Mouse (Mus musculus): Measurements from ENCODE around the gene Slc25a17. TPM values are rescaled to one million over a fixed set of nuclear protein-coding genes. Genes with fewer than 3 reads are reported as not detected.

Gene Slc25a17
- polyA plus RNA-seq, 1 experiment from 2014 or later = 111 TPM

DNA sequence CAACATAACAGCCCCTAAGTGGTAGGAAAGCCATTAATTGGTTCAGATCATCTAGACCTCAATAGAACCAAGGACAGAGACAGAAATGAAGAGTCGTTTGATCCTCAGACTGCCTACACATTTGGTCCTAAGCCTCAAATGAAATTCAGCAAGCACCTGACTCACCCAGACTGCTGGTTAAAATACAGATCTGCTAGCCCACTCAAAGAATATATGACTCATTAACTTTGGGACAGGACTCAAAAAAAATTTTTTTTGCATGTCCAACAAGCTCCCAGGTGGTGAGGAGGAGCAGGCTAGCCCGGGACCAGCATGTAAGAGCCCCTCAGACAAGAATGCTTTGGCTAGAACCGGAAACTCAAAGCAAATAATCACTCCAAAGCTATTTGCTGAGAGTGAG, 40.5 kb downstream of the Slc25a17 start:
- WGBS = 93% methylated on average over 3 of the region's 3 CpGs
- no peak for DNase-seq (ENCODE audit: low spot score)

DNA sequence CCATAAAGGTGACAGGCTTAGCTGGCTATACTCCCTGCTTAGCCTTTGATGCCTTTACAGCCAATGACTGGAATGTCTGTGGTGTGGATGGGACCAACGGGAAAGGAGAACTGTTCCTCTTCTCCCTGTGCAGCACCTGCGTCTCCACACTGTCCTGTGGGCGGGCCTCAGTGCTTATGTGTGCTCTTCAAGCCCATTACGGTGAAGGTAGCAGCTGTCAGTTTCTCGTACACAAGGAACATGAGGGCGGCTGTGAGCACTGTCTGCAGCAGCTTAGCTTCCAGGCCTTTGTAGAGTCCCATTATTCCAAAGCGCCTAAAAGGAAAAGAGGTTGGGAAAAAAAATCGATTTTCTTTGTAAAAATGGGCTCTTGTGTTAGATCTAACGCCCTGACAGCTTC, 41.1 kb downstream of the Slc25a17 start:
- H3K27me3 ChIP-seq (ENCODE audit: control insufficient read depth, insufficient read depth, low read length) = no peaks in the 10 kb centered on the region
- no peaks in the 10 kb centered on the region for H3K9me3 ChIP-seq (ENCODE audit: control insufficient read depth, low read length)
- no peak overlapping the region for H3K27ac ChIP-seq (ENCODE audit: low read depth, low read length)
- H3K9ac ChIP-seq (ENCODE audit: low read depth, low read length) = no peak overlapping the region
- H3K4me1 ChIP-seq (replicated peaks; ENCODE audit: control insufficient read depth, insufficient read depth, low read length) = no peaks in the 10 kb centered on the region
- no peak overlapping the region for H3K4me2 ChIP-seq (replicated peaks; ENCODE audit: low read depth, low read length)
- H3K4me3 ChIP-seq (ENCODE audit: low read depth, low read length) = no peak overlapping the region
- 95% methylated on average over 9 of the region's 9 CpGs for WGBS
- DNase-seq (ENCODE audit: low spot score) = no peak
- peaks cover 7% of the 10 kb centered on the region; the same call in 1 of the 2 replicates for H3K36me3 ChIP-seq (ENCODE audit: control insufficient read depth, insufficient read depth, low read length)
- ATAC-seq (ENCODE audit: low FRiP score) = no peak

More for the DNA sequence above, 40.5 kb downstream of the Slc25a17 start:
- no peak for ATAC-seq (ENCODE audit: low FRiP score)
- no peak overlapping the region for H3K9ac ChIP-seq (ENCODE audit: low read depth, low read length)
- H3K4me3 ChIP-seq (ENCODE audit: low read depth, low read length) = no peak overlapping the region
- H3K27me3 ChIP-seq (ENCODE audit: control insufficient read depth, insufficient read depth, low read length) = no peaks in the 10 kb centered on the region
- no peak overlapping the region for H3K4me2 ChIP-seq (replicated peaks; ENCODE audit: low read depth, low read length)
- H3K9me3 ChIP-seq (ENCODE audit: control insufficient read depth, low read length) = no peaks in the 10 kb centered on the region
- H3K27ac ChIP-seq (ENCODE audit: low read depth, low read length) = no peak overlapping the region
- H3K36me3 ChIP-seq (ENCODE audit: control insufficient read depth, insufficient read depth, low read length) = peaks cover 7% of the 10 kb centered on the region; the same call in 1 of the 2 replicates
- H3K4me1 ChIP-seq (replicated peaks; ENCODE audit: control insufficient read depth, insufficient read depth, low read length) = no peaks in the 10 kb centered on the region

GRCm38 (mm10) chr15:81313928-81314327, 46.7 kb downstream of the Slc25a17 start:
- no peaks in the 10 kb centered on the region for H3K4me1 ChIP-seq (replicated peaks; ENCODE audit: control insufficient read depth, insufficient read depth, low read length)
- H3K4me3 ChIP-seq (ENCODE audit: low read depth, low read length) = no peak overlapping the region
- H3K9ac ChIP-seq (ENCODE audit: low read depth, low read length) = no peak overlapping the region
- H3K9me3 ChIP-seq (ENCODE audit: control insufficient read depth, low read length) = no peaks in the 10 kb centered on the region
- ATAC-seq (ENCODE audit: low FRiP score) (no peak), DNase-seq (ENCODE audit: low spot score) (no peak)
- H3K4me2 ChIP-seq (replicated peaks; ENCODE audit: low read depth, low read length) = no peak overlapping the region
- peaks cover 3% of the 10 kb centered on the region; the same call in 1 of the 2 replicates for H3K36me3 ChIP-seq (ENCODE audit: control insufficient read depth, insufficient read depth, low read length)
- H3K27ac ChIP-seq (ENCODE audit: low read depth, low read length) = no peak overlapping the region
- WGBS = 92% methylated on average over 3 of the region's 3 CpGs
- H3K27me3 ChIP-seq (ENCODE audit: control insufficient read depth, insufficient read depth, low read length) = no peaks in the 10 kb centered on the region

GRCm38 (mm10) chr15:81311026-81311425, 49.6 kb downstream of the Slc25a17 start:
- Histone ChIP-seq H3K27me3 (ENCODE audit: control insufficient read depth, insufficient read depth, low read length) (no peaks in the 10 kb centered on the region), H3K4me2 (replicated peaks; ENCODE audit: low read depth, low read length) (no peak overlapping the region), H3K27ac (ENCODE audit: low read depth, low read length) (no peak overlapping the region), H3K9me3 (ENCODE audit: control insufficient read depth, low read length) (no peaks in the 10 kb centered on the region), H3K9ac (ENCODE audit: low read depth, low read length) (no peak overlapping the region), H3K36me3 (ENCODE audit: control insufficient read depth, insufficient read depth, low read length) (no peaks in the 10 kb centered on the region), H3K4me3 (ENCODE audit: low read depth, low read length) (no peak overlapping the region), H3K4me1 (replicated peaks; ENCODE audit: control insufficient read depth, insufficient read depth, low read length) (no peaks in the 10 kb centered on the region)
- WGBS = 81% methylated on average over 6 of the region's 6 CpGs
- no peak for ATAC-seq (ENCODE audit: low FRiP score)
- no peak for DNase-seq (ENCODE audit: low spot score)

- no peak overlapping the region for H3K4me3 ChIP-seq (ENCODE audit: low read depth, low read length)
- no peaks in the 10 kb centered on the region for H3K9me3 ChIP-seq (ENCODE audit: control insufficient read depth, low read length)
- WGBS = 91% methylated on average over 9 of the region's 9 CpGs
- H3K4me2 ChIP-seq (replicated peaks; ENCODE audit: low read depth, low read length) = no peak overlapping the region
- no peaks in the 10 kb centered on the region for H3K27me3 ChIP-seq (ENCODE audit: control insufficient read depth, insufficient read depth, low read length)
- no peak for ATAC-seq (ENCODE audit: low FRiP score)
- H3K4me1 ChIP-seq (replicated peaks; ENCODE audit: control insufficient read depth, insufficient read depth, low read length) = no peaks in the 10 kb centered on the region
- H3K27ac ChIP-seq (ENCODE audit: low read depth, low read length) = no peak overlapping the region
- H3K36me3 ChIP-seq (ENCODE audit: control insufficient read depth, insufficient read depth, low read length) = no peaks in the 10 kb centered on the region
- no peak overlapping the region for H3K9ac ChIP-seq (ENCODE audit: low read depth, low read length)
- DNase-seq (ENCODE audit: low spot score) = no peak
Measured at GRCm38 (mm10) chr15:81310353-81310752, 50.3 kb downstream of the Slc25a17 start.

DNA sequence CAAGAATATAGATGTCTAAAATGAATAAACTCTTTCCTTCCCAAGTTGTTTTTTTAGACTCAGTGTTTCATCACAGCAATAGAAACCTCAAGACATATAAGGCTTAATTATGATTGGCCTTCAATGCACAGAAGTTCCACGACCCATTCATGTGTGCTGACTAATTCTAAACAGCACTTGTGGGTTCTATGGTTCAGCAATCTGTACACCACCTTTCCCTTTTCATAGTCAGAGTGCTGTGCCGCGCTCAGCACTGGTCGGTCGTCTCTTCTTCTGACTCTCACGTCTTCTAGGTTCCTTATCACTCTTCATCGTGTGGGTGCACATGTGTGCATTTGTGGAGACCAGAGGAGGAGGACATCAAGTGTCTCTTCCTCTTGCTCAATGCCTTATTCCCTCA, 52.6 kb downstream of the Slc25a17 start:
- H3K9ac ChIP-seq (ENCODE audit: low read depth, low read length) = no peak overlapping the region
- WGBS = 94% methylated on average over 7 of the region's 7 CpGs

DNA sequence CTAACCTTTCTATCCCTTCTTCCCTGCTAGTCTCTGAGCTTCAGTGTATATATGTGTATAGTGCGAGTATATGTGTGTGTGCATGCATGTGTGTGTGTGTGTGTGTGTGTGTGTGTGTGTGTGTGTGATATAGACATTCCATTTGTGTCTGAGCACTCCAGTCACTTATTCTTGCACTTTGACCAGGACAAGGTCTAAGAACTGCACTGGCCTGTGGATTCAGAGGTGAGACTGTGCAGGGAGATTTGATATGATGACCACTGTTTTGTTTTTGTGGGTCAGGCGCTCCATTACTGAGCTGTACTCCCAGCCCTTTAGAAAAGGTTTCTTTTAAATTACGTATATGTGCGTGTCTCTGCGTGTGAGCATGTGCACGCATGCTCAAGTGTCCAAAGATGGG, 54.1 kb downstream of the Slc25a17 start:
- H3K27me3 ChIP-seq (ENCODE audit: control insufficient read depth, insufficient read depth, low read length) = no peaks in the 10 kb centered on the region
- no peak overlapping the region for H3K9ac ChIP-seq (ENCODE audit: low read depth, low read length)
- DNase-seq (ENCODE audit: low spot score) (no peak), ATAC-seq (ENCODE audit: low FRiP score) (no peak)
- WGBS = 99% methylated on average over 6 of the region's 6 CpGs
- H3K9me3 ChIP-seq (ENCODE audit: control insufficient read depth, low read length) = no peaks in the 10 kb centered on the region
- no peaks in the 10 kb centered on the region for H3K4me1 ChIP-seq (replicated peaks; ENCODE audit: control insufficient read depth, insufficient read depth, low read length)
- H3K27ac ChIP-seq (ENCODE audit: low read depth, low read length) = no peak overlapping the region
- H3K4me3 ChIP-seq (ENCODE audit: low read depth, low read length) = no peak overlapping the region
- no peaks in the 10 kb centered on the region for H3K36me3 ChIP-seq (ENCODE audit: control insufficient read depth, insufficient read depth, low read length)
- H3K4me2 ChIP-seq (replicated peaks; ENCODE audit: low read depth, low read length) = no peak overlapping the region

More for the DNA sequence above, 52.6 kb downstream of the Slc25a17 start:
- no peak for DNase-seq (ENCODE audit: low spot score)
- Histone ChIP-seq H3K4me1 (replicated peaks; ENCODE audit: control insufficient read depth, insufficient read depth, low read length) (no peaks in the 10 kb centered on the region), H3K36me3 (ENCODE audit: control insufficient read depth, insufficient read depth, low read length) (no peaks in the 10 kb centered on the region), H3K4me3 (ENCODE audit: low read depth, low read length) (no peak overlapping the region), H3K27ac (ENCODE audit: low read depth, low read length) (no peak overlapping the region), H3K27me3 (ENCODE audit: control insufficient read depth, insufficient read depth, low read length) (no peaks in the 10 kb centered on the region), H3K9me3 (ENCODE audit: control insufficient read depth, low read length) (no peaks in the 10 kb centered on the region), H3K4me2 (replicated peaks; ENCODE audit: low read depth, low read length) (no peak overlapping the region)
- no peak for ATAC-seq (ENCODE audit: low FRiP score)

DNA sequence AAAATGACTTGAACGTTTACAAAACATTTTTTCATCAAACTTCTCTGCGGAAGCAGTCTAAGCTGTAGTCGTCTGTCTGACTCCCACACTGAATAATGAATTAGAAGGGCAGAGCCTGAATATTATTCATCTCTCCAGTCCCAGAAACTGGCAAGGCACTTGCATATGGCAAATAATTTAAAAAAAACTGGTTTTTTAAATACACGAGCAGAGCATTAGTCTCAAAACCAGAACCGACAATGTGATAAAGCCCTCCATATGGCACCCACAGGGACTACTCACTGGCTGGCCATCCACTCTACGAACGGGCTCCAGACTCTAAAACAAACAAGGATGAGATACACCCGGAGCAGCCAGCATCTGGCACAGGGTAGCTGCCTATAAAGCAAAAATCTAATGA, 55.6 kb downstream of the Slc25a17 start:
- no peak for DNase-seq (ENCODE audit: low spot score)
- WGBS = 77% methylated on average over 8 of the region's 8 CpGs
- no peak for ATAC-seq (ENCODE audit: low FRiP score)
- no peak overlapping the region for H3K4me2 ChIP-seq (replicated peaks; ENCODE audit: low read depth, low read length)
- no peak overlapping the region for H3K27ac ChIP-seq (ENCODE audit: low read depth, low read length)
- no peaks in the 10 kb centered on the region for H3K9me3 ChIP-seq (ENCODE audit: control insufficient read depth, low read length)
- no peaks in the 10 kb centered on the region for H3K27me3 ChIP-seq (ENCODE audit: control insufficient read depth, insufficient read depth, low read length)
- H3K36me3 ChIP-seq (ENCODE audit: control insufficient read depth, insufficient read depth, low read length) = no peaks in the 10 kb centered on the region
- no peak overlapping the region for H3K9ac ChIP-seq (ENCODE audit: low read depth, low read length)
- H3K4me3 ChIP-seq (ENCODE audit: low read depth, low read length) = no peak overlapping the region
- no peaks in the 10 kb centered on the region for H3K4me1 ChIP-seq (replicated peaks; ENCODE audit: control insufficient read depth, insufficient read depth, low read length)

- Histone ChIP-seq H3K4me3 (ENCODE audit: low read depth, low read length) (no peak overlapping the region), H3K36me3 (ENCODE audit: control insufficient read depth, insufficient read depth, low read length) (no peaks in the 10 kb centered on the region), H3K27me3 (ENCODE audit: control insufficient read depth, insufficient read depth, low read length) (no peaks in the 10 kb centered on the region), H3K4me2 (replicated peaks; ENCODE audit: low read depth, low read length) (no peak overlapping the region), H3K9ac (ENCODE audit: low read depth, low read length) (no peak overlapping the region), H3K27ac (ENCODE audit: low read depth, low read length) (no peak overlapping the region), H3K9me3 (ENCODE audit: control insufficient read depth, low read length) (no peaks in the 10 kb centered on the region), H3K4me1 (replicated peaks; ENCODE audit: control insufficient read depth, insufficient read depth, low read length) (no peaks in the 10 kb centered on the region)
- DNase-seq (ENCODE audit: low spot score) = no peak
- ATAC-seq (ENCODE audit: low FRiP score) = no peak
- 96% methylated on average over 7 of the region's 7 CpGs for WGBS
Measured at GRCm38 (mm10) chr15:81304006-81304405, 56.6 kb downstream of the Slc25a17 start.

Data from hindbrain, embryonic 11.5 days (tissue).